Mouse (Mus musculus) stomach, postnatal 0 days (tissue): ENCODE data around the gene Tbx5. TPM values are rescaled to one million over a fixed set of nuclear protein-coding genes. Genes with fewer than 3 reads are reported as not detected.

Experiments used
- ATAC-seq: fragments of 200-750 bp; cut with Nextera tagmentation; 2 replicates; pipeline ENCODE4 v1.8.0; 2017; ENCODE audit not compliant: low FRiP score, low TSS enrichment
- DNase-seq: peaks from one replicate; pipeline ENCODE4 v3.0.0-alpha.2; 2016; ENCODE audit warnings: low spot score
- H3K27ac ChIP-seq: fragments of 300-500 bp; sonication (generic); replicated peaks from 2 replicates; pipeline ENCODE4 v1.5.1; 2014; ENCODE audit warnings: mild to moderate bottlenecking, control low read depth
- H3K27me3 ChIP-seq: fragments of 300-500 bp; sonication (generic); 2 replicates; pipeline ENCODE4 v1.6.1; 2014; ENCODE audit warnings: low read length; ENCODE audit not compliant: control insufficient read depth, insufficient read depth
- H3K36me3 ChIP-seq: fragments of 300-500 bp; sonication (generic); 2 replicates; pipeline ENCODE4 v1.6.1; 2014; ENCODE audit warnings: low read length, mixed read lengths; ENCODE audit not compliant: control insufficient read depth, insufficient read depth
- H3K4me1 ChIP-seq: fragments of 300-500 bp; sonication (generic); replicated peaks from 2 replicates; pipeline ENCODE4 v1.6.1; 2014; ENCODE audit warnings: antibody characterized with exemption; ENCODE audit not compliant: control insufficient read depth, insufficient read depth
- H3K4me2 ChIP-seq: fragments of 300-500 bp; sonication (generic); replicated peaks from 2 replicates; pipeline ENCODE4 v1.6.1; 2014; ENCODE audit warnings: low read depth, mild to moderate bottlenecking, control low read depth, moderate library complexity
- H3K4me3 ChIP-seq: fragments of 300-500 bp; sonication (generic); 2 replicates; pipeline ENCODE4 v1.5.1; 2014; ENCODE audit warnings: low read depth, low read length, control low read depth
- H3K9ac ChIP-seq: fragments of 300-500 bp; sonication (generic); 2 replicates; pipeline ENCODE4 v1.6.1; 2014; ENCODE audit warnings: mild to moderate bottlenecking, low read length, control low read depth, mixed read lengths
- H3K9me3 ChIP-seq: fragments of 300-500 bp; sonication (generic); 2 replicates; pipeline ENCODE4 v1.6.1; 2016; ENCODE audit warnings: low read length; ENCODE audit not compliant: control insufficient read depth
- CTCF ChIP-seq: IDR thresholded peaks from 2 replicates; pipeline ENCODE4 v1.5.1; 2016; ENCODE audit warnings: antibody characterized with exemption, low read depth, mild to moderate bottlenecking, moderate library complexity
- EP300 ChIP-seq: optimal IDR thresholded peaks from 2 replicates; pipeline ENCODE3; 2016; ENCODE audit warnings: antibody characterized with exemption
- WGBS: fragments of 180-500 bp; shearing (Covaris S2); extraction: QIAGEN DNeasy Blood & Tissue Kit; methylation state at CpG from one replicate; pipeline ENCODE4 v1.1.7; 2014; 5-methylcytosine and 5-hydroxymethylcytosine counted together
- polyA plus RNA-seq: library from polyadenylated mRNA; unstranded; fragments of >200 nt; fragmentation: Nextera tagmentation; extraction: Ambion mirVana; gene quantifications from 2 replicates; pipeline ENCODE4 v1.2.1, GENCODE M21; 2015

The Tbx5 gene
- polyA plus RNA-seq, 1 experiment from 2014 or later, result 0.05 TPM

DNA sequence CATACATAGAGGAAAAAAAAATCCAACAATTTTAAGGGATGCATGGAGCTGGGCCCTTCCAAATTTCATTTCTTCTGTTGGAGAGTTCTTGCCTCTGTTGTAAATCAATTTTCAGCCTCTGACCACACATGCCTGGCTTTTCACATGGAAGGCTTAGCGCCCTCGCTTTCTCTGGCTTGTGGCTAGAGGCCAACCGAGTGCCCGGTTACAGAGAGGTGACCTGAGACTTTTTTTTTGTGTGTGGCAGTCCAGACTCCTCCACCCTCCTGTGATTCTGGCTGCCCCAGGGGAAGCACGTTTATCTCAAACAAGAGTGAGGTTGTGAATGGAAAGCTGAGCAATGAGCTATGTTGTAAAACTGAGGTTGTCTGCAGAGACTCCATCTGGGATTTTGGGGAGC lies 28.8 kb downstream of the Tbx5 start:
- TF ChIP-seq EP300 (no peak), CTCF (no peak)
- ATAC-seq, result no peak
- Histone ChIP-seq H3K4me1 (no peaks in the 10 kb centered on the region), H3K9me3 (no peaks in the 10 kb centered on the region), H3K4me2 (no peak overlapping the region), H3K36me3 (no peaks in the 10 kb centered on the region), H3K27ac (no peak overlapping the region), H3K9ac (no peak overlapping the region), H3K4me3 (no peak overlapping the region), H3K27me3 (no peaks in the 10 kb centered on the region)
- DNase-seq, result no peak
- WGBS, result 70% methylated on average over 5 of the region's 5 CpGs

DNA sequence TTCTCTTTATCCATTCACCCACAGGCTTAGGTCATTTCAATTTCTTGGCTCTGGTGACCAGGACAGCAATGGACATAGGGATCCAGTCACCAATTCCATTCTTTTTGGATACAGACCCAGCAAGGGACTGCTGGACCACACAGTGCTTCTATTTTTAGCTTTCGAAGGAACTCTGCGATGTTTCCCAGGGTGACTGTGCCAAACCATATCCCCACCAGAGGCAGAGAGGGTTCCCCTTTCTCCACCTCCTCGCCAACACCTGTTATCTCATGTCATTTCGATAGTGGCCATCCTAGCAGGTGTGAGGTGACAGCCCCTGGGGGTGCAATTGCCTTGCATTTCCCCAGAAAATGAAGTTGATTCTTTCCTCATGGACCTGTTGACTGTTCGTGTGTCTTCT lies 30.0 kb downstream of the Tbx5 start:
- Histone ChIP-seq H3K9ac (no peak overlapping the region), H3K36me3 (no peaks in the 10 kb centered on the region), H3K9me3 (no peaks in the 10 kb centered on the region), H3K27me3 (no peaks in the 10 kb centered on the region), H3K4me3 (no peak overlapping the region), H3K4me2 (no peak overlapping the region), H3K27ac (no peak overlapping the region), H3K4me1 (no peaks in the 10 kb centered on the region)
- 83% methylated on average over 5 of the region's 5 CpGs for WGBS
- no peak for TF ChIP-seq CTCF
- no peak for TF ChIP-seq EP300
- DNase-seq (no peak), ATAC-seq (no peak)

DNA sequence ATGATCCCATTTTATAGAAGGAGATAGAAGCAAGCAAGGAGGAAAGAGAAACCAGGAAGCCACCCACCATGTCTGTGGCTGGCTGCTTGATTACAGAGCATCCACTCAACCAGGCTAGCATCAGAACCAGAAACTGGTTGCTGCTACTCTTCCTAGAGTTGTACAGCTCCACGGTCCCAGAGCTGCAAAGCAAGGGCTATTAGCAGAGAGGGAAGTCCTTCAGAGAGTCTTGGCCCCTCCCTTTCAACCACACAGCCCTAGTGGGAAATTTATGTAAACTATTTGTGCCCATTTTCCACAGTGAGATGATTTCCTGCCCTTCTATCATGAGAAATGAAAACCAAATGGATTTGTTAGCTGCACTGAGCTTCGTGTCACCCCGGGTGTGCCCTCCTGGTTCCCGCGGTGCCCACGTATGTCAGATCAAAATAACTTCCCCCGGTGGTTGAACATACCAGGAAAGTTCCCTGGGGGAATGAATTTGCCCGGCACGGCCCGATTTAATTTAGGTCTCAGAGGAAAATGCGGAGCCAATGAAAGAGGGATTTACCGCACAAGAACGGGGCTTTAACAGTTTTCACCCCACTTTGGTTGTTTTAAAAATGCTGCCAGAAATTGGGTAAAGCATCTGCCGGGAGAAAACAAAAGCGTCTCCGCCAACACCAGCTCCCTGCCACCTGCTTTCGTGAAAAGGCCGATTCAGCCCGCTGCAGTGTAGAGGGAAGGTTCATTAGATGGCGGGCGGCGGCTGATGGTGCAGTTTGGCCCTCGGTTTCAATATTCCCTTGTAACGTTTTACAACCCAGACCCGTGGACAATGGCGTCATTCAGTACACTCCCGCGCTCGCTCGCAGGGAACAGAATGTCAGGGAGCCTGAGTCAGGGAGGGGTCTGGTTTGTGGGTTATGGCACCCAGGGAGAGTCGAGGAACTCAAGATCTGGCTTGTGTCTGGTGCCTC lies 34.1 kb downstream of the Tbx5 start:
- H3K27ac ChIP-seq, result no peak overlapping the region
- DNase-seq, result no peak
- no peaks in the 10 kb centered on the region for H3K27me3 ChIP-seq
- no peaks in the 10 kb centered on the region for H3K4me1 ChIP-seq
- H3K36me3 ChIP-seq, result no peaks in the 10 kb centered on the region
- 31% methylated on average over 31 of the region's 31 CpGs for WGBS
- H3K4me3 ChIP-seq, result no peak overlapping the region
- H3K9me3 ChIP-seq, result no peaks in the 10 kb centered on the region
- ATAC-seq, result no peak
- H3K9ac ChIP-seq, result no peak overlapping the region
- no peak for TF ChIP-seq EP300
- no peak overlapping the region for H3K4me2 ChIP-seq

DNA sequence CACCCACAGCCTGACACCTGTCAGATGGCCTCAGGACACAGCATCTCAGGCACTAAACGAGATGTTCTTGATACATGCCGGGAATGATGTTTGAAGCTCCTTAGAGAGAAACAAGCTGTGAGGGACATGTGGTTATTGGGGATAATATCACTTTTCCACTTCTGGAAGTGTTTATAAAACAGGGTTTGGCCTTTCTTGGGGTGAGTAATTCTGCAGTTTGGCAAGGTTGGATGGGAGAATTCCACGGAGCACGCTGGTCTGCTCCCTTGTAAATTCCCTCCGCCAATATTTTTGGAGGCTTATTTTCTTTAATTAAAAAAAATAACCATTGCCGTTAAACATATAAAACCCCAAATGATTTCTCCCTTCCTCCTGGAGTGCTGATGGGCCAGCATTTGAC lies 35.5 kb downstream of the Tbx5 start:
- H3K27me3 ChIP-seq, result no peaks in the 10 kb centered on the region
- no peak overlapping the region for H3K4me2 ChIP-seq
- no peak overlapping the region for H3K4me3 ChIP-seq
- no peak for ATAC-seq
- WGBS, result 70% methylated on average over 6 of the region's 6 CpGs
- no peaks in the 10 kb centered on the region for H3K36me3 ChIP-seq
- H3K9me3 ChIP-seq, result no peaks in the 10 kb centered on the region
- no peaks in the 10 kb centered on the region for H3K4me1 ChIP-seq
- no peak for DNase-seq
- no peak for TF ChIP-seq CTCF
- no peak for TF ChIP-seq EP300
- H3K9ac ChIP-seq, result no peak overlapping the region
- no peak overlapping the region for H3K27ac ChIP-seq

GRCm38 (mm10) chr5:119875421-119875820 lies 43.0 kb downstream of the Tbx5 start:
- no peak overlapping the region for H3K9ac ChIP-seq
- ATAC-seq (no peak), DNase-seq (no peak)
- 7% methylated on average over 2 of the region's 2 CpGs for WGBS
- no peak overlapping the region for H3K4me3 ChIP-seq
- H3K4me1 ChIP-seq, result no peaks in the 10 kb centered on the region
- no peaks in the 10 kb centered on the region for H3K9me3 ChIP-seq
- TF ChIP-seq EP300 (no peak), CTCF (no peak)
- no peaks in the 10 kb centered on the region for H3K36me3 ChIP-seq
- no peak overlapping the region for H3K4me2 ChIP-seq
- no peaks in the 10 kb centered on the region for H3K27me3 ChIP-seq
- no peak overlapping the region for H3K27ac ChIP-seq

GRCm38 (mm10) chr5:119877185-119877584 lies 44.7 kb downstream of the Tbx5 start:
- ATAC-seq (no peak), DNase-seq (no peak)
- Histone ChIP-seq H3K4me3 (no peak overlapping the region), H3K9ac (no peak overlapping the region), H3K4me2 (no peak overlapping the region), H3K27me3 (no peaks in the 10 kb centered on the region), H3K27ac (no peak overlapping the region), H3K9me3 (no peaks in the 10 kb centered on the region), H3K36me3 (no peaks in the 10 kb centered on the region), H3K4me1 (no peaks in the 10 kb centered on the region)
- no peak for TF ChIP-seq CTCF
- no peak for TF ChIP-seq EP300
- 46% methylated on average over 6 of the region's 6 CpGs for WGBS
